Mouse (Mus musculus) bone marrow, adult 2 months (tissue): Measurements from ENCODE around the gene Arhgdia.

Experiments
- CTCF ChIP-seq: fragments of 200-500 bp; IDR thresholded peaks from 2 replicates; pipeline ENCODE4 v1.5.1; 2011; ENCODE audit warnings: low read length, control low read depth; ENCODE audit not compliant: control insufficient read depth, insufficient read depth
- POLR2A ChIP-seq: fragments of 200-500 bp; IDR thresholded peaks from 2 replicates; pipeline ENCODE4 v1.6.1; 2011; ENCODE audit warnings: low read depth, mild to moderate bottlenecking, control low read depth, low read length, borderline replicate concordance; ENCODE audit not compliant: control insufficient read depth

- TF ChIP-seq POLR2A (no peak), CTCF (no peak)
These were observed 7.2 kb downstream of the Arhgdia start for GRCm38 (mm10) chr11:120574278-120574600.
